Mouse (Mus musculus) erythroblast, embryonic 14.5 days (primary cell): ENCODE results near the gene Il12rb1. TPM values are rescaled to one million over a fixed set of nuclear protein-coding genes. Genes with fewer than 3 reads are reported as not detected.

Experiments
- H3K27me3 ChIP-seq: 2 replicates; pipeline ENCODE4 v1.6.1; 2012; ENCODE audit warnings: inconsistent platforms; ENCODE audit not compliant: control insufficient read depth
- H3K36me3 ChIP-seq: 2 replicates; pipeline ENCODE4 v1.6.1; 2012; ENCODE audit warnings: mild to moderate bottlenecking, inconsistent platforms; ENCODE audit not compliant: control insufficient read depth
- H3K4me1 ChIP-seq: 2 replicates; pipeline ENCODE4 v1.6.1; 2012; ENCODE audit warnings: inconsistent platforms; ENCODE audit not compliant: control insufficient read depth
- H3K4me3 ChIP-seq: replicated peaks from 2 replicates; pipeline ENCODE3; 2012; ENCODE audit warnings: moderate library complexity, mild to moderate bottlenecking, inconsistent platforms
- H3K9me3 ChIP-seq: 2 replicates; pipeline ENCODE4 v1.6.1; 2012; ENCODE audit warnings: low read length, inconsistent platforms, mixed read lengths; ENCODE audit not compliant: control insufficient read depth
- GATA1 ChIP-seq: IDR thresholded peaks from 2 replicates; pipeline ENCODE4 v1.6.1; 2012; ENCODE audit warnings: low read length, inconsistent platforms, mixed read lengths
- TAL1 ChIP-seq: IDR thresholded peaks from 3 replicates; pipeline ENCODE4 v1.6.1; 2012; ENCODE audit warnings: low read length, inconsistent platforms, mixed read lengths
- polyA plus RNA-seq: library from polyadenylated mRNA; stranded (reverse); fragments of >175 nt; gene quantifications from 2 replicates; pipeline ENCODE4 v1.2.3, GENCODE M21; 2012

The Il12rb1 gene
- polyA plus RNA-seq, 1 experiment: 0.03 TPM

DNA sequence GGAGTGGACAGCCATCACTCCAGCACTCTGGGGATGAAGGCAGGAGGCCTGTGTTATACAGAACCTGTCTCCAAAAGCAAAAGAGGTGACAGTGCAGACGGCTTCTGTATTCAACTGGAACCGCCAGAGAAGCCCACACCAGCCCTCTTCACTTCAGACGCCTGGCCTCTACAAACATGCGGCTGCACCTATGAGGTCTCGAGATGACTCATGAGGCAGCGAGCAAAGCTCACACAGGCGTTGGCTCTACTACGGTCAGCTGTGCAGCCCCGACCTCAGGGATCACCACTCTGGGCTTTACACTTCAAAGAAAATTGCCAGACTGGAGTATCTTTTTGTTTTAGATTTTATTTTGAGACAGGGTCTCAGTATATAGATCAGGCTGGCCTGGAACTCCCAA lies 35.4 kb upstream of the Il12rb1 start:
- no peaks in the 10 kb centered on the region for H3K27me3 ChIP-seq
- H3K4me3 ChIP-seq: no peak overlapping the region
- H3K4me1 ChIP-seq: peaks cover 69% of the 10 kb centered on the region
- no peaks in the 10 kb centered on the region for H3K9me3 ChIP-seq
- TF ChIP-seq GATA1: no peak
- H3K36me3 ChIP-seq: peaks cover 58% of the 10 kb centered on the region

DNA sequence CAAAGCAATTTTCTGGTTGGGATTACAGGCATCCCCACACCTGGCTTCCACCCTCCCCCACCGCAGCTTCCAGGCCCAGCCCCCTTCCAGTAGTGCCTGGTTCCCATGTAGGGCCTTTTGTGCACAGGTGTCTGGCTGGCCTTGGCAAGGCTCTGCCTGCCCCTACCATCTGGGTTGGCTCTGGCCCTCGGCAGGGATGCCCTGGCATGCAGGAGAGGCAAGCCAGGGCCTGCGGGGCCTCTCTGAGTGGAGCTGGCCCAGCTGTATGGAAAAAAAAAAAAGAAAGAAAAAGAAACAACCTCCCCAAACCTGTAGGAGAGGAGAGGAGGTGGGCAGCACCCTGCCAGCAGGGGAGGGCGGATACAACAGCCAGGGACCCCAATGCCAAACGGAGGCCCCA lies 34.8 kb upstream of the Il12rb1 start:
- Histone ChIP-seq H3K9me3 (no peaks in the 10 kb centered on the region), H3K27me3 (no peaks in the 10 kb centered on the region), H3K36me3 (peaks cover 57% of the 10 kb centered on the region), H3K4me1 (peaks cover 71% of the 10 kb centered on the region), H3K4me3 (no peak overlapping the region)
- TF ChIP-seq TAL1 (no peak), GATA1 (no peak)

GRCm38 (mm10) chr8:70773833-70774232 lies 34.4 kb upstream of the Il12rb1 start:
- Histone ChIP-seq H3K36me3 (peaks cover 57% of the 10 kb centered on the region), H3K4me1 (peaks cover 70% of the 10 kb centered on the region), H3K27me3 (no peaks in the 10 kb centered on the region), H3K9me3 (no peaks in the 10 kb centered on the region), H3K4me3 (no peak overlapping the region)
- TF ChIP-seq GATA1: no peak
- TF ChIP-seq TAL1: no peak

DNA sequence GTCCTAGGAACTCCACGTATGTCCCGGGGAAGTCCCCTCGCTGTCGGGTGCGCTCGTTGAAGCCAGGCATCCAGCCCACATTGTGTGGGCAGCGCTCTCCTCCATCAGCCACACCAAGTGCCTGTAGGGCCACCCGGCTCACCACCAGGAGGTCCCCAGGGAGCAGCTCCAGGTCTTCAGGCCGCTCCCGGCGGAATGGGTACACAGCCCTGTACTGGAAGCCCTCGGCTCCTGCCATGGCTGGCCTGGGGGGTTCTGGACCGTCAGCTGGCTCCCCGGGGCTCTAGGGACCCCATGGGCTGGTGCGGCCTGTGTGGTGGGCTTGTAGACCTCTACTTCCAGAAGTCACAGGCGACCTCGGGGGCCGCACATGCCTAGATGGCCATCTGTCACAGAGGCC lies 33.5 kb upstream of the Il12rb1 start:
- Histone ChIP-seq H3K9me3 (no peaks in the 10 kb centered on the region), H3K27me3 (no peaks in the 10 kb centered on the region), H3K4me1 (peaks cover 67% of the 10 kb centered on the region), H3K36me3 (peaks cover 59% of the 10 kb centered on the region), H3K4me3 (no peak overlapping the region)
- TF ChIP-seq GATA1: no peak
- TF ChIP-seq TAL1: no peak

DNA sequence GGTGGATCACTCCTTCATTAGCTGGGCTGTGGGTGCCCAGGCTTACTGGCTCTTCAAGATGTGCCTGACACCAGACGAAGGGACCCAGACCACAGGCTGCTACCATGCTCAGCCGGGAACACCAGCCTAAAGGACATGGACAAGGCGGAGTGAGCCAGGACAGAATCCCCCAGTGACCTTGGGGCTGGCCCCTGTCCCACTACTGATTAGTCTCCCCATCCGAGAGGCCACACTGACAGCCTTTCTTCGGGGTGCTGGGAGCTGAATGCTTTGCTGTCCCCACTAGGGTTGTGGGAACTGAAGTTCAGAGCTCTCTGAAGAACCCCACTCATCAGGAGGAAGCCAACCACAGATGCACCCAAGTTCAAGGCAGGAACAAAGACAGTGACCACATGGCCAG lies 33.0 kb upstream of the Il12rb1 start:
- Histone ChIP-seq H3K36me3 (peaks cover 60% of the 10 kb centered on the region), H3K9me3 (no peaks in the 10 kb centered on the region), H3K4me1 (peaks cover 69% of the 10 kb centered on the region), H3K4me3 (no peak overlapping the region), H3K27me3 (no peaks in the 10 kb centered on the region)
- TF ChIP-seq TAL1: no peak
- no peak for TF ChIP-seq GATA1

DNA sequence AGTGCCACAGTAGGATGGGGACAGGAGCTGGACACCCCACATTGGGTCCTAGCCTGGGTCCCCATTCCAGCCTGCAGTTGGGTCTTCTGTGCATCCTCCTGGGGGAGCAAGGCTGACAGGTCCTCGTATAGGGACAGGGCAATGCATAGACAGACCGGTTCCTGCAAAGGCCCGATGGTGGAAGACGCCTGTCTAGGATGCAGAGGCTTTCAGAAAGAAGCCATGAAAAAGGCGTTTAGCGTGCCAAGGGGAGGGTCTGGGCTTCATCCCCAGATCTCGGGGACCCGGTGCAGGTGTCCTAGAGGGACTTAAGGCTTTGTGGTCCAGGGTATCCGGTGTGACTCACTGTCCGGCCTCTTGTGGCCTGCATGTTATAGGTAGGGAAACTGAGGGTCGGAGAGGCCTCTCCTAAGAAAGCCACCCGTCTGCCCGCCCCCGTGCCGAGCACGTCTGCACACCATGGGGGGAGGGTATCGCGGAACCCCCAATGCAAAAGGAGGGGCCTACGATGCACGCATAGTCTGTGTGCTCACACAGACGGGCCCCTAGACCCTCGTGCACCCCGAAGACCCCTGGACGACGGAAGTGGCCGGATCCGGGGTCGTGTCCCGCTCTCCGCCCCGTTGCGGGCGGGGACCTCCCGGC lies 32.3 kb upstream of the Il12rb1 start:
- Histone ChIP-seq H3K36me3 (peaks cover 60% of the 10 kb centered on the region), H3K4me3 (peak overlapping the region; percentile 78), H3K4me1 (peaks cover 70% of the 10 kb centered on the region), H3K9me3 (no peaks in the 10 kb centered on the region), H3K27me3 (no peaks in the 10 kb centered on the region)
- no peak for TF ChIP-seq TAL1
- TF ChIP-seq GATA1: no peak

DNA sequence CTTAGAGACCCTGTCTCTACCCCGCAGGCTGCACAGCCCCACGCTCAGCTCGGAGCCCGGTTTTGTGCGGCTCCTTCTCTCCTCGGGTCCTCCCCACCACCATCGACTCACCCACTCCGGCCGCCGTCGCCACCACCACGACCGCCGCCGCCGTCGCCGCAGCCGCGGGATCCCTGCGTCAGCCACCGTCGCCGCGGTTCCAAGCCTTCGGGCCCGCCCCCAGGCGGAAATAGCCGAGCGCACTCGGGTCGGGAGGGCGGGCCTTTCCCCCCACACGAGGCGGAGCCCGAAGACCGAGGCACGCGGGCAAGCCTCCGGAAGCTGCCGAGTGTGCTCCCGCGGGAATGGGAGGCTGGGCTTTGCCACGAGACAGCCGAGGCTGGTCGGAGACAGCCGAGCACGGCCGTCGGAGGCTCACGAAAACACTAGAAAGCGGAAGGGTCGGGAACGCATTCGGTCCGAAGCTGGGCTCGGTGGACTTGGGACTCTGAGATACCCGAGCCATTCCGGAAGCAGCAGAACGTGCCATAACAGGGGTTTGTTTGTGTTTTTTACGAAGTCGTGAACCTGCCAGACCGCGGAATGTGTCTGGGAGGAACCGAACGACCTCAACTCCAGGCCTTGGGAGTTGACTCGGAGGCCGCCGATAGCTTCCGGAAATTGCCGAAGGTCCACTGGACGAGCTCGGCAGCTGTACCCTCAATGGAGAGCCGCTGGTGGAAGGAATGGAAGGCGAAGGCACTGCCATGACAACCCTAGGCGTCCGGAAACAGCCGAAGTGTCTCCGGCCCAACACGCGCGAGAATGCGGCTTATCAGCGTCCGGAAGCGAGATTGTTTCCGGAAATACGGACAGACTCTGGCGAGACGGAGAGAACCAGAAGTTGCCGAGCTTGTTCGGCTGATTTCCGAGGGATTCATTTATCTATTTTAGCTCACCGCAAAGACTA lies 31.5 kb upstream of the Il12rb1 start, which contains the start of gene Pik3r2:
Pik3r2 (minus strand) TSS at position 218 of the 949 bp plus-strand sequence.
- Histone ChIP-seq H3K4me1 (peaks cover 69% of the 10 kb centered on the region), H3K27me3 (no peaks in the 10 kb centered on the region), H3K4me3 (peak within 1 kb of the TSS; percentile 78), H3K36me3 (peaks cover 60% of the 10 kb centered on the region), H3K9me3 (no peaks in the 10 kb centered on the region)
- peak; percentile 87 for TF ChIP-seq GATA1
- no peak for TF ChIP-seq TAL1

DNA sequence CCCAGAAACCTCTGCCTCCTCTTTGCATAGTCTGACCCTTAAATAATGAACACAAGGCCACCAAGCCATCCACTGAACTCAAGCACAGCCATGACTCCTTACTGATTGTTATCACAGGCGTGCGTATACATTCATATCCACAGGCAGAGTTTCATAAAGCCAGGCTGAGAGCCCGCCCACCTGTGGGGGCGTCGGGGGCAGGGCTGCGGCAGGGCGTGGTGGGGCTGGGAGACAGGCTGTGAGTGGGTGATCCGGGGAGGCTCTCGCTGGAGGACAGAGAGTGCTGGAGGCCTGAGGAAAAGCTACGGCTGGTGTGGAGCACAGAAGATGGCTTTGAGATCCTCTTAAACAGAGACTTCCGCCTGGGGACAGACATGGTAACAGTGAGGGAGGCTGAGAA lies 28.2 kb upstream of the Il12rb1 start:
- Histone ChIP-seq H3K9me3 (no peaks in the 10 kb centered on the region), H3K27me3 (no peaks in the 10 kb centered on the region), H3K4me3 (no peak overlapping the region), H3K36me3 (peaks cover 65% of the 10 kb centered on the region), H3K4me1 (peaks cover 53% of the 10 kb centered on the region)
- no peak for TF ChIP-seq TAL1
- no peak for TF ChIP-seq GATA1

DNA sequence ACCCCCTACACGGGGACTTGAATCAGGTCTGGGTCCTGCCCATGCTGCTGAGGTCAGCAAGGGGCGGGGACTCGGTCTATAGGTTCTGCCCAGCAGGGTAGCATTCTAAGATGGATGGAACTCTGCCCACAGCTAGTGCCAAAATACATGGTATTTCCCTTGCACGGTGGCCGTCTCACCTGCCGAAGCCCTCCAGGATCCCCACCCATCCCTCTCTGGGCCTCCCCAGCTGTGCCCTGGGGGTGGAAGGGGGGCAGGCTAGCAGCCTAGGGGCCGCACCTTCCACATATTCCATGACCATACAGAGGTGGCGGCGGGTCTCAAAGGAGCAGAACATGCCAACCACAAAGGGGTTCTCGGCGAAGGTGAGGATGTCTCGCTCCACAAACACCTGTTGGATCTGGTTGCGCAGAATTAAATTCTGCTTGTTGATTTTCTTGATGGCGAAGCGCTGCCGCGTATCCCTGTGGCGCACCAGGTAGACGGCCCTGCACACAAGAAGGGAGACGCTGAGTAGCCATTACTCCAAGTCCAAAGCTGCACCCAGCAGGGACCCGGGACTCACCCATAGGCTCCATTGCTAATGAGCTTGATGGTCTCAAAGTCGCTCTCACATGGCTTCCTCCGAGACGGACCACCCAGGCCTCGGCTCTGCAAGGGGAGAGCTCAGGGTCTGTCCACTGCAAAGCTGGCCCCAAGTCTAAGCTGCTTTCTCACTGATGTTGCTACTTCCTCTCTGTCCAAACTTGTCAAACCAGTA lies 21.8 kb upstream of the Il12rb1 start:
- TF ChIP-seq TAL1 (no peak), GATA1 (no peak)
- Histone ChIP-seq H3K4me1 (peaks cover 49% of the 10 kb centered on the region), H3K27me3 (no peaks in the 10 kb centered on the region), H3K9me3 (no peaks in the 10 kb centered on the region), H3K4me3 (no peak overlapping the region), H3K36me3 (peaks cover 78% of the 10 kb centered on the region)
